Mouse (Mus musculus) forebrain, embryonic 10.5 days (tissue): ENCODE results near the gene Atp6v0a1. TPM values are rescaled to one million over a fixed set of nuclear protein-coding genes. Genes with fewer than 3 reads are reported as not detected.

ENCODE experiments used
- DNase-seq: peaks from one replicate; pipeline ENCODE4 v3.0.0-alpha.2; 2017; ENCODE audit warnings: low spot score; ENCODE audit errors: extremely low spot score
- H3K27ac ChIP-seq: fragments of 300-500 bp; sonication (generic); 2 replicates; pipeline ENCODE4 v1.5.1; 2016; ENCODE audit warnings: mild to moderate bottlenecking
- H3K27me3 ChIP-seq: fragments of 300-500 bp; sonication (generic); 2 replicates; pipeline ENCODE4 v1.6.1; 2016; ENCODE audit warnings: mild to moderate bottlenecking; ENCODE audit not compliant: poor library complexity, severe bottlenecking
- H3K36me3 ChIP-seq: fragments of 300-500 bp; sonication (generic); replicated peaks from 2 replicates; pipeline ENCODE4 v1.6.1; 2016; ENCODE audit warnings: mild to moderate bottlenecking, moderate library complexity
- H3K4me1 ChIP-seq: fragments of 300-500 bp; sonication (generic); 2 replicates; pipeline ENCODE4 v1.6.1; 2016
- H3K4me3 ChIP-seq: fragments of 300-500 bp; sonication (generic); 2 replicates; pipeline ENCODE4 v1.5.1; 2016; ENCODE audit warnings: mild to moderate bottlenecking, moderate library complexity
- H3K9me3 ChIP-seq: fragments of 300-500 bp; sonication (generic); 2 replicates; pipeline ENCODE4 v1.6.1; 2016; ENCODE audit warnings: mild to moderate bottlenecking, moderate library complexity
- WGBS: fragments of 180-500 bp; shearing (Covaris S2); methylation state at CpG from one replicate; pipeline ENCODE4 v1.1.7; 2016; 5-methylcytosine and 5-hydroxymethylcytosine counted together
- polyA plus RNA-seq: library from polyadenylated mRNA; unstranded; fragments of >200 nt; fragmentation: Nextera tagmentation; extraction: Ambion mirVana; gene quantifications from 2 replicates; pipeline ENCODE4 v1.2.1, GENCODE M21; 2016

Gene Atp6v0a1
- polyA plus RNA-seq, 1 experiment from 2014 or later, result 34.5 TPM

DNA sequence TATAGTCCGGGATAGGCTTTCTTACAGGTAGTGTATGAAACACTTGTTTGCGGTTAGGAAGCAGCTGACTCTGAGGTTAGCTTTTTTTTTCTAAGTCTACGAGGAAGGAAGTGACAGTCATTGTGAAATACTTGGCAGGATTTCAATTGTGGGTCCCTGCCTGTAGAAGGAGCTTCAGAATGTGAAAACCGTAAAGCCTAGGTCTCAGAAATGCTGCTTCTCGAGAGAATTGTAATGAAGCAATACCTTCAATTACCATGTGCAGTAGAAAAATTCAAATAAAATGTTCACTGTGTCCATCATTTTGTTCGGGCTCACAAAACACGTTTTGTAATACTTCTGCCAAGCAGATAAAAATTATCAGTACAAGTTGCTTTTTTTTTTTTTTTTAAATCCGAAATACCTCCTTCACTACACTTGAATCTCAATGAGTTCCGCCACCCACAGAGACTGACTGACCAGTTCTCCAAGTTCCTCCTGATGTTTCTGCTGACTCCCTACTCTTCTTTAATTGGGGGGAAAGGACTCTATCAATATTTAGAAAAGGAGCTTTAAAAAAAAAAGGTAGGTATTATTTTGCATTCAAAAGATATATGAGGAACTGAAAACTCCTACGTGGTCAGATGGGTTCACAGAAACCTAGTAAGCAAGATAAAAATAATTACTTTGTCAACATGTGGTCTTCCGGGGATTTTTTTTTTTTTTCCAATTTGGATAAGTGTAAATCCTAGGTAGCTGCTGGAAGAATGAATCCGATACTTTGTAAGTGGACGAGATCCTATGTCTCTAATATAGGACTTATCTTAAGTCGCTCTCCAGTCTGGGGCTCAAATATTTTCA, 826 bp upstream of the Atp6v0a1 start:
- H3K4me1 ChIP-seq, result peaks cover 24% of the 10 kb centered on the region
- H3K27ac ChIP-seq, result peak overlapping the region; percentile 89
- peaks cover 13% of the 10 kb centered on the region for H3K36me3 ChIP-seq
- peak overlapping the region; percentile 74 for H3K4me3 ChIP-seq
- 63% methylated on average over 14 of the region's 14 CpGs for WGBS
- DNase-seq, result no peak
- H3K27me3 ChIP-seq, result no peaks in the 10 kb centered on the region; the same call in 1 of the 2 replicates
- H3K9me3 ChIP-seq, result no peaks in the 10 kb centered on the region

DNA sequence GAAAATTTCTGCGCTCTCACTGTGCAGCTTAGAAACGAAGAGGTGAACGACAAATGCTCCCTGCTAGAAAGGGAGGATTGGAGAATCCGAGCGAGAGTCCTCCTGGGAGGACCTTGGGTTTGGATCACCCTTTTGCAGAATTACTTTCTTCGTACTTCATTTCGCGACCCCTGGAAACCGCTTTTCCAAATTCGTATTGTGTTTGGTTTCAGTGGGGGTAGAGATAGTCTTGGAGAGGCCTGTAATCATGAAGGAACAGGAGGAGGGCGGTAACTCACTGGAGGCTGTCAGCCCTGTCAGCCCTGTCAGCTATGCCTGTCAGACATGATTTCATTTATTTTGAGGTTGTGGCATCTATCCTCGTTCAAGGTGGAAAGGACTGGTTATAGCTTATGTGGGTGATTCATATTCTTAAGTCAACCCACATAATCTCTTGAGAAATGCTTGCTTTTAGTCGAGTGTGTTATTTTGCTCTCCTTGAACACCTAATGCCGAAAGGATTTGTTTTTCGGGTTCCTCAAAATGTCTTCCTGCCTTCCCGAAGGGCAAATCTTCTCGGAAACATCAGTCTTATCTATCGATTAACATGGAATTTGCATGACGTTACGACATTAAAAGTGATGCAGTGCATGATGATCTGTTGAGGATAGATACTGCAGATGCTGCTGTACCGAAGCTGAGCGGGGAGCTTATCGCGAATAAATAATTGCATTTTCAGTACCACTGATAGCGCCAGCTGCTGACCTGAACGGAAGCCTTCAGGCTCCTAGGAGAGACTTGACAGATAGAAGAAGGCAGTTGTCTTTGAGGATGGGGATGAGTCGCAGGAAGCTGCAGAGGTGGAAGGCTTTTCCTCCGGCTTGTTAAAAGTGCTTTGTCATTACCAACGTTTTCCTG, 884 bp downstream of the Atp6v0a1 start:
- 16% methylated on average over 29 of the region's 29 CpGs for WGBS
- H3K27ac ChIP-seq, result peak overlapping the region; percentile 89
- DNase-seq, result no peak

GRCm38 (mm10) chr11:101011641-101012040, 2.4 kb downstream of the Atp6v0a1 start:
- Histone ChIP-seq H3K36me3 (peaks cover 35% of the 10 kb centered on the region), H3K27me3 (no peaks in the 10 kb centered on the region), H3K27ac (no peak overlapping the region), H3K4me1 (peaks cover 24% of the 10 kb centered on the region), H3K9me3 (no peaks in the 10 kb centered on the region), H3K4me3 (no peak overlapping the region)
- no peak for DNase-seq
- 86% methylated on average over 6 of the region's 6 CpGs for WGBS

More for the DNA sequence above, 884 bp downstream of the Atp6v0a1 start:
- Histone ChIP-seq H3K27me3 (no peaks in the 10 kb centered on the region; the same call in 1 of the 2 replicates), H3K4me3 (peak overlapping the region; percentile 74), H3K36me3 (peaks cover 29% of the 10 kb centered on the region), H3K4me1 (peaks cover 24% of the 10 kb centered on the region), H3K9me3 (no peaks in the 10 kb centered on the region)

GRCm38 (mm10) chr11:101023371-101023770, 14.1 kb downstream of the Atp6v0a1 start:
- no peak overlapping the region for H3K4me3 ChIP-seq
- H3K36me3 ChIP-seq, result peaks cover 91% of the 10 kb centered on the region
- WGBS, result 89% methylated on average over 12 of the region's 12 CpGs
- DNase-seq, result no peak
- no peaks in the 10 kb centered on the region for H3K9me3 ChIP-seq
- H3K27me3 ChIP-seq, result no peaks in the 10 kb centered on the region
- no peak overlapping the region for H3K27ac ChIP-seq
- no peaks in the 10 kb centered on the region for H3K4me1 ChIP-seq

GRCm38 (mm10) chr11:101024001-101024400, 14.7 kb downstream of the Atp6v0a1 start:
- Histone ChIP-seq H3K4me3 (no peak overlapping the region), H3K27me3 (no peaks in the 10 kb centered on the region), H3K9me3 (no peaks in the 10 kb centered on the region), H3K27ac (no peak overlapping the region), H3K4me1 (no peaks in the 10 kb centered on the region), H3K36me3 (peaks cover 91% of the 10 kb centered on the region)
- no peak for DNase-seq
- 98% methylated on average over 4 of the region's 4 CpGs for WGBS

- H3K36me3 ChIP-seq, result peaks cover 87% of the 10 kb centered on the region
- no peaks in the 10 kb centered on the region for H3K4me1 ChIP-seq
- WGBS, result 93% methylated on average over 11 of the region's 11 CpGs
- no peak overlapping the region for H3K27ac ChIP-seq
- H3K9me3 ChIP-seq, result no peaks in the 10 kb centered on the region
- no peaks in the 10 kb centered on the region for H3K27me3 ChIP-seq
- no peak for DNase-seq
- no peak overlapping the region for H3K4me3 ChIP-seq
Measured at GRCm38 (mm10) chr11:101027121-101027520, 17.9 kb downstream of the Atp6v0a1 start.

DNA sequence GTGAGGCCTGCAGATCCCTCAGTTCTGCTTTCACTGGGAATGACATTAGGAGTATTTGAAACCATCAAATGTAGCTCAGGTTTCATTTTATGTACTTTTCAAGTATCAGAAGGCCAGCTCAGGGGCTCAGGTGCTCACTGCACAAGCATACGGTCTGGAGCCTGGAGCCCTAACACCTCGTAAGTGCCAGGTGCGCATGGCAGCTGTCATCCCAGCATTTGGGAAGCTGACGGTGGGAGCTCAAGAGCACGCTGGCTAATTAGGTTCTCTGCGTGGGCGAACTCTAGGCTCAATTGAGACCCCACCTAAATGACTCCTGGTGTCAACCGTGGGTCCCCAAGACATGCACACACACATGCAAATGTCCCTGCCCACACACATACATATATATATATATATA, 20.1 kb downstream of the Atp6v0a1 start:
- H3K36me3 ChIP-seq, result peaks cover 88% of the 10 kb centered on the region
- WGBS, result 94% methylated on average over 8 of the region's 8 CpGs

GRCm38 (mm10) chr11:101030136-101030807, 21.0 kb downstream of the Atp6v0a1 start:
- H3K27ac ChIP-seq, result no peak overlapping the region
- H3K9me3 ChIP-seq, result no peaks in the 10 kb centered on the region
- H3K36me3 ChIP-seq, result peaks cover 88% of the 10 kb centered on the region
- no peaks in the 10 kb centered on the region for H3K27me3 ChIP-seq
- DNase-seq, result no peak
- WGBS, result 92% methylated on average over 10 of the region's 10 CpGs
- H3K4me3 ChIP-seq, result no peak overlapping the region
- no peaks in the 10 kb centered on the region for H3K4me1 ChIP-seq

More for the DNA sequence above, 20.1 kb downstream of the Atp6v0a1 start:
- H3K4me3 ChIP-seq, result no peak overlapping the region
- H3K9me3 ChIP-seq, result no peaks in the 10 kb centered on the region
- H3K27ac ChIP-seq, result no peak overlapping the region
- no peaks in the 10 kb centered on the region for H3K4me1 ChIP-seq
- no peaks in the 10 kb centered on the region for H3K27me3 ChIP-seq
- DNase-seq, result no peak

DNA sequence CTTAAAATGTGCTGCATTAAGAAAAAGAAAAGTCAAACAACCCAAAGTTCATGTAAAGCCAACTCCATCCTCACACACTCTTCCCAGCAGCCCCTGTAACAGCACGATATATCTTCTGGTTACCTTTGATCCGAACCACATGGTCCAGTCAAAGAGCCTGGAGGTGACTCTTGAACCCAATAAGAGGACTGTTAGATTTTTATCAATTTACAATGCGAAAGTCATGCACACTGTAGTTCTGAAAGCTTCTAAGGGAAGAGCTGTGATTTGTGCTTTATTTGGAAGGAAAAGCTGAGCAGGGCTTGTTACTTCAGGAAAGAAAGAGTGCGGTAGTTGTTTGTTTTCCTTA, 21.5 kb downstream of the Atp6v0a1 start:
- Histone ChIP-seq H3K27ac (no peak overlapping the region), H3K36me3 (peaks cover 87% of the 10 kb centered on the region), H3K4me3 (no peak overlapping the region), H3K27me3 (no peaks in the 10 kb centered on the region), H3K9me3 (no peaks in the 10 kb centered on the region), H3K4me1 (no peaks in the 10 kb centered on the region)
- DNase-seq, result no peak
- 96% methylated on average over 4 of the region's 4 CpGs for WGBS

GRCm38 (mm10) chr11:101031470-101031869, 22.2 kb downstream of the Atp6v0a1 start:
- Histone ChIP-seq H3K36me3 (peaks cover 88% of the 10 kb centered on the region), H3K27ac (no peak overlapping the region), H3K4me3 (no peak overlapping the region), H3K9me3 (no peaks in the 10 kb centered on the region), H3K4me1 (no peaks in the 10 kb centered on the region), H3K27me3 (no peaks in the 10 kb centered on the region)
- no peak for DNase-seq
- 94% methylated on average over 1 of the region's 1 CpGs for WGBS

DNA sequence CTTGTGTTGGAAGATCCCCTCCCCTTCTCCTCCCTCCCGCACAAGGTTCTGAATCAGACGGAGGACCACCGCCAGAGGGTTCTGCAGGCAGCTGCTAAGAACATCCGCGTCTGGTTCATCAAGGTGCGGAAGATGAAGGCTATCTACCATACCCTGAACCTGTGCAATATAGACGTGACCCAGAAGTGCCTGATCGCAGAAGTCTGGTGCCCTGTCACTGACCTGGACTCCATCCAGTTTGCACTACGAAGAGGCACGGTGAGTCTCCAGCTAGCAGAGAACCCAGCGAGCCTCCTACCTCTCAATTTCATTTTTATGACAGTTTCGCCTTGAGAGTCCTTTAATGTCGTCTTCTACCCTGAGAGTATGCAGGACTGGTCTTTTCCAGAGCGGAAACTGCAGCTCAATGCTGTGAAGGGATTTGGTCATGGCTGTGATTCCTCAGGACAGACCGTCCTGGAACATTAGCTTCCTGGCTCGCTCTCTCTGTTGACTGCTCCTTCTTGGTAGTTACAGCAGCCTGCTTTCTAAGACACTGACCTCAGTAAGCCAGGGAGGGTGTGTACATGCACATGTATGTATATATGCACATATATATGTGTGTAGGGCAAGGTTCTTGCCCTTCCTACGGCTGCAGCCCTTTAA, 24.7 kb downstream of the Atp6v0a1 start:
- no peak for DNase-seq
- peaks cover 89% of the 10 kb centered on the region for H3K36me3 ChIP-seq
- no peak overlapping the region for H3K27ac ChIP-seq
- H3K4me1 ChIP-seq, result no peaks in the 10 kb centered on the region
- H3K9me3 ChIP-seq, result no peaks in the 10 kb centered on the region
- WGBS, result 93% methylated on average over 17 of the region's 17 CpGs
- no peaks in the 10 kb centered on the region for H3K27me3 ChIP-seq
- no peak overlapping the region for H3K4me3 ChIP-seq

DNA sequence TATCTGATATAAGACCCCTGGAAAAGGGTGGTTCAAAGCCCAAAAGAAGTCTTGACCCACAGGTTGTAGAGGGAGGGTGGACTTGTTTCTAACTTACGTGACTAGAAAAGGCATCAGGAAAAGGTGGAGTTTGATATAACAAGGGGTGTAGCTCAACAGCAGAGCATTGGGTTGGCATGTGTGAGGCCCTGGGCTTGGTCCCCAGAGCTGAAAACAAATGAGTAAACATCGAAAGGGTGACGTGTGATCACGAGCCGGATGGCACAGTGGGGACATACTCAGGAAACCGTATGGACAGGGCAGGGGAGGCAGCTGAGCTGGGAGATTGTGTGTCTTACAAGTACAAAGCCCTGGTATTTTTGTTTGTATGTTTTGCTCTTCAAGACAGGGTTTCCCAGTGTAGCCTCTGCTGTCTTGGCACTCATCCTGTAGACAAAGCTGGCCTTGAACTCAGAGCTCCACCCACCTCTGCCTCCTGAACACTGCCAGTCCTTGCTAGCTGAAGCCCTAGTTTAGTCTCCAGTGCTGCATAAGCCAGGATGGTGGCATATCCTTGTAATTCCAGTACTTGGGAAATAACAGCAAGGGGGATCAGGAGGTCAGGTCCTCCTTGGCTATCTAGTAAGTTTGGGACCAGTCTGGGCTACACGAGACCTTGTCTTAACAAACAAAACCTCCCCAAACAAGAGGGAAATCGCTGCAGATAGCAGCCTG, 25.5 kb downstream of the Atp6v0a1 start:
- H3K4me1 ChIP-seq, result no peaks in the 10 kb centered on the region
- no peak overlapping the region for H3K27ac ChIP-seq
- DNase-seq, result no peak
- H3K4me3 ChIP-seq, result no peak overlapping the region
- H3K36me3 ChIP-seq, result peaks cover 92% of the 10 kb centered on the region
- H3K9me3 ChIP-seq, result no peaks in the 10 kb centered on the region
- no peaks in the 10 kb centered on the region for H3K27me3 ChIP-seq
- WGBS, result 95% methylated on average over 8 of the region's 8 CpGs
